Mouse (Mus musculus): ENCODE results near the gene Limd2. TPM values are rescaled to one million over a fixed set of nuclear protein-coding genes. Genes with fewer than 3 reads are reported as not detected.
A peak's percentile ranks its signal among the peaks of the same experiment; 100 is the strongest.
"Not testable (repeated sequence)": the region's sequence is repeated elsewhere in the genome, so short reads cannot be mapped to it uniquely, and the experiment has no call there.

Gene Limd2
- total RNA-seq, 2 experiments from 2014 or later = 79.4 to 89.1 TPM

GRCm38 (mm10) chr11:106151219-106151618, 9.4 kb downstream of the Limd2 start:
- intact Hi-C loops (cut with DNase I) = no loop called here
- DNase-seq (ENCODE audit: extremely low spot score in 1 of 2, low spot score in 2 of 2) = no peak

GRCm38 (mm10) chr11:106134580-106135528, 25.8 kb downstream of the Limd2 start:
- DNase-seq (ENCODE audit: extremely low spot score in 1 of 2, low spot score in 2 of 2) = peak; percentile 27 to 92
- intact Hi-C loops (cut with DNase I) = loop anchor here (5.0 kb wide), 1 partner anchor 43 kb away; no protein-coding TSS in a partner anchor

- DNase-seq (ENCODE audit: extremely low spot score in 1 of 2, low spot score in 2 of 2) = no peak
- intact Hi-C loops (cut with DNase I) = loop anchor here (5.0 kb wide), 1 partner anchor 40 kb away; no protein-coding TSS in a partner anchor
Observed at GRCm38 (mm10) chr11:106132516-106132915, 28.1 kb downstream of the Limd2 start.

- intact Hi-C loops (cut with DNase I) = no loop called here
- no peak for DNase-seq (ENCODE audit: extremely low spot score in 1 of 2, low spot score in 2 of 2)
Observed at GRCm38 (mm10) chr11:106129477-106129876, 31.2 kb downstream of the Limd2 start.

- intact Hi-C loops (cut with DNase I); DNase-seq (ENCODE audit: extremely low spot score in 1 of 2, low spot score in 2 of 2): not testable (repeated sequence)
Observed at GRCm38 (mm10) chr11:106126727-106127373, 33.8 kb downstream of the Limd2 start.

GRCm38 (mm10) chr11:106125827-106126226, 34.8 kb downstream of the Limd2 start:
- no peak for DNase-seq (ENCODE audit: extremely low spot score in 1 of 2, low spot score in 2 of 2)
- intact Hi-C loops (cut with DNase I) = no loop called here

- no peak for DNase-seq (ENCODE audit: extremely low spot score in 1 of 2, low spot score in 2 of 2)
- intact Hi-C loops (cut with DNase I) = no loop called here
Observed at GRCm38 (mm10) chr11:106124784-106125183, 35.9 kb downstream of the Limd2 start.

GRCm38 (mm10) chr11:106122736-106123135, 37.9 kb downstream of the Limd2 start:
- peak in 1 of 2 experiments; percentile 19 for DNase-seq (ENCODE audit: extremely low spot score in 1 of 2, low spot score in 2 of 2)
- intact Hi-C loops (cut with DNase I) = no loop called here

GRCm38 (mm10) chr11:106122221-106122620, 38.4 kb downstream of the Limd2 start:
- DNase-seq (ENCODE audit: extremely low spot score in 1 of 2, low spot score in 2 of 2) = no peak

GRCm38 (mm10) chr11:106111688-106112087, 49.0 kb downstream of the Limd2 start:
- intact Hi-C loops (cut with DNase I) = no loop called here

More at GRCm38 (mm10) chr11:106122221-106122620, 38.4 kb downstream of the Limd2 start:
- intact Hi-C loops (cut with DNase I) = no loop called here

More at GRCm38 (mm10) chr11:106111688-106112087, 49.0 kb downstream of the Limd2 start:
- DNase-seq (ENCODE audit: extremely low spot score in 1 of 2, low spot score in 2 of 2) = no peak

Other genes with a start within 250 kb of the Limd2 start
- gene Cyb561, start 207.5 kb downstream of the Limd2 start, total RNA-seq (2021) = 10 to 100 TPM; 52.7 to 54.0 TPM
- gene Ace, start 192.9 kb downstream of the Limd2 start, total RNA-seq (2021) = 10 to 100 TPM in 1 of 2 experiments, 1 to 10 TPM in 1; 7.5 to 10.6 TPM
- gene Ace3, start 166.2 kb downstream of the Limd2 start, total RNA-seq (2021) = not detected
- 1 to 10 TPM; 1.6 to 1.9 TPM for gene Kcnh6, start 152.7 kb downstream of the Limd2 start, total RNA-seq (2021)
- gene Dcaf7, start 124.0 kb downstream of the Limd2 start, total RNA-seq (2021) = 100 to 1,000 TPM; 228 to 235 TPM
- gene Taco1, start 94.8 kb downstream of the Limd2 start, total RNA-seq (2021) = 10 to 100 TPM; 14.0 TPM
- gene Map3k3, start 76.2 kb downstream of the Limd2 start, total RNA-seq (2021) = 10 to 100 TPM; 23.0 to 23.6 TPM
- 1 to 10 TPM in 1 of 2 experiments, not detected in 1; 1.5 TPM for gene Gm10840, start within 50 bp of the Limd2 start, total RNA-seq (2021)
- gene Strada, start 41.3 kb upstream of the Limd2 start, total RNA-seq (2021) = 10 to 100 TPM; 27.5 to 28.2 TPM
- gene Ccdc47, start 55.5 kb upstream of the Limd2 start, total RNA-seq (2021) = 10 to 100 TPM; 77.3 to 85.3 TPM
- 10 to 100 TPM; 67.9 to 72.7 TPM for gene Ddx42, start 56.1 kb upstream of the Limd2 start, total RNA-seq (2021)
- 10 to 100 TPM; 31.0 to 32.8 TPM for gene Ftsj3, start 95.2 kb upstream of the Limd2 start, total RNA-seq (2021)
- gene Psmc5, start 95.3 kb upstream of the Limd2 start, total RNA-seq (2021) = 100 to 1,000 TPM; 127 to 134 TPM
- 10 to 100 TPM; 13.8 to 14.1 TPM for gene Smarcd2, start 112.1 kb upstream of the Limd2 start, total RNA-seq (2021)
- gene Tcam1, start 115.8 kb upstream of the Limd2 start, total RNA-seq (2021) = under 1 TPM; 0.21 to 0.22 TPM
- not detected for gene Gh, start 141.0 kb upstream of the Limd2 start, total RNA-seq (2021)
- under 1 TPM; 0.58 to 0.79 TPM for gene Cd79b, start 153.9 kb upstream of the Limd2 start, total RNA-seq (2021)
- gene Scn4a, start 192.4 kb upstream of the Limd2 start, total RNA-seq (2021) = under 1 TPM; 0.09 to 0.34 TPM
- gene Prr29, start 204.6 kb upstream of the Limd2 start, total RNA-seq (2021) = not detected
- 1 to 10 TPM; 4.8 to 5.6 TPM for gene Icam2, start 227.2 kb upstream of the Limd2 start, total RNA-seq (2021)